Mouse (Mus musculus) cerebellum, adult 2 months (tissue): Measurements from ENCODE around the gene Lancl1.

Source experiments
- CTCF ChIP-seq: fragments of 200-500 bp; IDR thresholded peaks from 2 replicates; pipeline ENCODE4 v1.5.1; 2011; ENCODE audit warnings: low read depth, mild to moderate bottlenecking, control low read depth, low read length, moderate library complexity, borderline replicate concordance; ENCODE audit not compliant: insufficient read depth
- POLR2A ChIP-seq: fragments of 200-500 bp; IDR thresholded peaks from 2 replicates; pipeline ENCODE4 v1.6.1; 2011; ENCODE audit warnings: low read length, control low read depth, borderline replicate concordance; ENCODE audit not compliant: insufficient read depth

DNA sequence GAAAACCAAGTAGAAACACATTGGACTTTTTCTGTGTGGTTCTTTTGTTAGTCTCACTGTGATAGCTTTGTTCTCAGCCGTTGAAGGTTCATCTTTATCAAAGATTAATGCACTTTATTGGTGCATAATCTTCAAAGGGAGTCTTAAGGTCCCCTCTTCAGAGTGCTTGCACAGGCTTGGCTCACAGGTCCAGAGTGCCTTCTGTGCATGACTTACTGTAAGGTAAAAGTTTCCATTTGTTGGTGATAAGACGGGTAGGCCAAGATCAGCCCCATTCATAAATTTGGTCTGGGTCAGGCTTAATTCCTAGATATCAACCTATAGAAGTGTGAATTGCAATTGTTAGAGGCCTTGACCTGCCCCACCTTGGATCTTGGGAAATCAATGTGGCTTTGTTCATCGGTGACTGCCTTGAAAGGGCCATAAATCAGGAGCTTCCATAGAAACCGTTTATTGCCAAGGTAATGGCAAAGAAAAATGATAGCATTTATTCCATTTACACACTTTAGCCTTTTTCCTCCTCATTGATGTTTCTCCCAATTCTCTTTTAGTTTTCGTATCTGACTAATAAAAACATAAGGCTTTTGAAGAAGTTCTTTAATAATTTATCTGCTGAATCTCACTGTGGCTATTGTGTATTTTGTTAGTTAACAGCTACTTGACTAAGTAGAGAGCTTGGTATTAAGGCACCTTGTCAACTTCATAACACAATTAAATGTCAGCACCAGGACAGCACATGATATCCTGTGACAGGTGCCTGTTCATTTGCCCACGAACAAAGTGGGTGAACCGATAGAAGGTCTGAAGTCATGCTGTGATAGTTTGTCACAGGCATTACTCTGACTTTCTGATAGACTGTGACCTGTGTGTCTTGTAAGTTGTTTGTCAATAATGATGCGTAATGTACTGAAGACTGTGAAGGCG is 26.9 kb upstream of the Lancl1 start:
- TF ChIP-seq CTCF (no peak), POLR2A (no peak)
